Mouse (Mus musculus) liver, embryonic 13.5 days (tissue): Measurements from ENCODE around the gene Mpdu1. TPM values are rescaled to one million over a fixed set of nuclear protein-coding genes. Genes with fewer than 3 reads are reported as not detected.
"Not testable (repeated sequence)": the region's sequence is repeated elsewhere in the genome, so short reads cannot be mapped to it uniquely, and the experiment has no call there.

Experiments
- ATAC-seq: fragments of 200-750 bp; cut with Nextera tagmentation; 2 replicates; pipeline ENCODE4 v1.8.0; 2017; ENCODE audit warnings: low read depth, mild to moderate bottlenecking, moderate number of reproducible peaks, moderate library complexity
- DNase-seq: peaks from one replicate; pipeline ENCODE4 v3.0.0; 2022
- H3K27ac ChIP-seq: fragments of 300-500 bp; sonication (generic); 2 replicates; pipeline ENCODE4 v1.5.1; 2015; ENCODE audit warnings: moderate library complexity, mild to moderate bottlenecking, inconsistent platforms
- H3K27me3 ChIP-seq: fragments of 300-500 bp; sonication (generic); 2 replicates; pipeline ENCODE4 v1.6.1; 2015; ENCODE audit warnings: mild to moderate bottlenecking, inconsistent platforms
- H3K36me3 ChIP-seq: fragments of 300-500 bp; sonication (generic); 2 replicates; pipeline ENCODE4 v1.6.1; 2015; ENCODE audit warnings: mild to moderate bottlenecking, inconsistent platforms
- H3K4me1 ChIP-seq: fragments of 300-500 bp; sonication (generic); replicated peaks from 2 replicates; pipeline ENCODE4 v1.6.1; 2015; ENCODE audit warnings: inconsistent platforms
- H3K4me2 ChIP-seq: fragments of 300-500 bp; sonication (generic); 2 replicates; pipeline ENCODE4 v1.6.1; 2015; ENCODE audit warnings: inconsistent platforms, mild to moderate bottlenecking, moderate library complexity
- H3K4me3 ChIP-seq: fragments of 300-500 bp; sonication (generic); replicated peaks from 2 replicates; pipeline ENCODE4 v1.5.1; 2015; ENCODE audit warnings: mild to moderate bottlenecking, inconsistent platforms
- H3K9ac ChIP-seq: fragments of 300-500 bp; sonication (generic); 2 replicates; pipeline ENCODE4 v1.6.1; 2015; ENCODE audit warnings: mild to moderate bottlenecking, inconsistent platforms
- H3K9me3 ChIP-seq: fragments of 300-500 bp; sonication (generic); replicated peaks from 2 replicates; pipeline ENCODE4 v1.6.1; 2016; ENCODE audit warnings: inconsistent platforms
- WGBS: fragments of 180-500 bp; shearing (Covaris S2); methylation state at CpG from one replicate; pipeline ENCODE4 v1.1.7; 2015; ENCODE audit not compliant: insufficient replicate concordance; 5-methylcytosine and 5-hydroxymethylcytosine counted together
- polyA plus RNA-seq: library from polyadenylated mRNA; unstranded; fragments of >200 nt; fragmentation: Nextera tagmentation; extraction: Ambion mirVana; gene quantifications from 2 replicates; pipeline ENCODE4 v1.2.1, GENCODE M21; 2015

The Mpdu1 gene
- polyA plus RNA-seq, 1 experiment from 2014 or later: 39.2 TPM

- WGBS: 76% methylated on average over 2 of the region's 3 CpGs
- not testable (repeated sequence) for ATAC-seq, H3K36me3 ChIP-seq, DNase-seq, H3K9me3 ChIP-seq, H3K27ac ChIP-seq, H3K27me3 ChIP-seq, H3K9ac ChIP-seq, H3K4me3 ChIP-seq, H3K4me2 ChIP-seq
- peaks cover 32% of the 10 kb centered on the region for H3K4me1 ChIP-seq
Observed at GRCm38 (mm10) chr11:69703381-69703780, 40.9 kb upstream of the Mpdu1 start.

- not testable (repeated sequence) for H3K27ac ChIP-seq, H3K9ac ChIP-seq, H3K4me2 ChIP-seq, ATAC-seq, H3K9me3 ChIP-seq, H3K36me3 ChIP-seq, DNase-seq, H3K27me3 ChIP-seq, H3K4me3 ChIP-seq
- peaks cover 32% of the 10 kb centered on the region for H3K4me1 ChIP-seq
- 84% methylated on average over 10 of the region's 10 CpGs for WGBS
Observed at GRCm38 (mm10) chr11:69702886-69703285, 40.4 kb upstream of the Mpdu1 start.

- Histone ChIP-seq H3K4me2 (no peak overlapping the region), H3K27ac (peak overlapping the region; percentile 3; the same call in 1 of the 2 replicates), H3K36me3 (no peaks in the 10 kb centered on the region), H3K4me3 (no peak overlapping the region), H3K4me1 (peaks cover 34% of the 10 kb centered on the region), H3K9me3 (no peaks in the 10 kb centered on the region), H3K9ac (no peak overlapping the region), H3K27me3 (peaks cover 9% of the 10 kb centered on the region)
- DNase-seq: no peak
- 21% methylated on average over 1 of the region's 1 CpGs for WGBS
- no peak for ATAC-seq
Observed at GRCm38 (mm10) chr11:69699595-69699994, 37.2 kb upstream of the Mpdu1 start.

- DNase-seq (no peak), ATAC-seq (no peak)
- no peaks in the 10 kb centered on the region for H3K9me3 ChIP-seq
- no peak overlapping the region for H3K9ac ChIP-seq
- 59% methylated on average over 5 of the region's 5 CpGs for WGBS
- no peak overlapping the region for H3K27ac ChIP-seq
- H3K4me3 ChIP-seq: no peak overlapping the region
- no peak overlapping the region for H3K4me2 ChIP-seq
- peaks cover 30% of the 10 kb centered on the region for H3K4me1 ChIP-seq
- H3K27me3 ChIP-seq: peaks cover 9% of the 10 kb centered on the region
- no peaks in the 10 kb centered on the region for H3K36me3 ChIP-seq
Observed at GRCm38 (mm10) chr11:69698574-69698973, 36.1 kb upstream of the Mpdu1 start.

GRCm38 (mm10) chr11:69697396-69697795, 35.0 kb upstream of the Mpdu1 start:
- ATAC-seq: no peak
- no peak overlapping the region for H3K4me3 ChIP-seq
- H3K27ac ChIP-seq: no peak overlapping the region
- H3K4me1 ChIP-seq: peaks cover 42% of the 10 kb centered on the region
- WGBS: 70% methylated on average over 3 of the region's 3 CpGs
- peaks cover 13% of the 10 kb centered on the region for H3K27me3 ChIP-seq
- no peak for DNase-seq
- H3K9ac ChIP-seq: no peak overlapping the region
- H3K9me3 ChIP-seq: no peaks in the 10 kb centered on the region
- H3K36me3 ChIP-seq: no peaks in the 10 kb centered on the region
- H3K4me2 ChIP-seq: no peak overlapping the region

GRCm38 (mm10) chr11:69695361-69696181, 33.1 kb upstream of the Mpdu1 start, which contains the start of the genes Tnfsf12 and Tnfsfm13:
Tnfsf12 (minus strand) TSS chr11:69695849.
Tnfsfm13 (minus strand) TSS chr11:69696098.
- Histone ChIP-seq H3K4me3 (peak within 1 kb of the TSS; percentile 58), H3K4me1 (peaks cover 44% of the 10 kb centered on the region), H3K27ac (peak within 1 kb of the TSS; percentile 59), H3K27me3 (peaks cover 13% of the 10 kb centered on the region), H3K9me3 (no peaks in the 10 kb centered on the region), H3K36me3 (no peaks in the 10 kb centered on the region), H3K4me2 (peak within 1 kb of the TSS; percentile 71), H3K9ac (peak within 1 kb of the TSS; percentile 65)
- WGBS: 9% methylated on average over 41 of the region's 41 CpGs
- ATAC-seq: peak; percentile 59
- DNase-seq: no peak

- Histone ChIP-seq H3K4me1 (peaks cover 44% of the 10 kb centered on the region), H3K27me3 (peaks cover 13% of the 10 kb centered on the region), H3K9ac (peak overlapping the region; percentile 65), H3K27ac (peak overlapping the region; percentile 59; the same call in 1 of the 2 replicates), H3K4me2 (peak overlapping the region; percentile 71), H3K36me3 (no peaks in the 10 kb centered on the region), H3K4me3 (peak overlapping the region; percentile 58), H3K9me3 (no peaks in the 10 kb centered on the region)
- DNase-seq (no peak), ATAC-seq (no peak)
- 51% methylated on average over 6 of the region's 6 CpGs for WGBS
Observed at GRCm38 (mm10) chr11:69695046-69695360, 32.6 kb upstream of the Mpdu1 start.

- H3K27ac ChIP-seq: peak overlapping the region; percentile 13; the same call in 1 of the 2 replicates
- H3K27me3 ChIP-seq: peaks cover 13% of the 10 kb centered on the region
- no peaks in the 10 kb centered on the region for H3K36me3 ChIP-seq
- 51% methylated on average over 11 of the region's 11 CpGs for WGBS
- DNase-seq (no peak), ATAC-seq (no peak)
- H3K9ac ChIP-seq: no peak overlapping the region
- H3K4me3 ChIP-seq: no peak overlapping the region
- no peak overlapping the region for H3K4me2 ChIP-seq
- H3K4me1 ChIP-seq: peaks cover 40% of the 10 kb centered on the region
- H3K9me3 ChIP-seq: no peaks in the 10 kb centered on the region
Observed at GRCm38 (mm10) chr11:69693421-69693965, 31.1 kb upstream of the Mpdu1 start.

- H3K9ac ChIP-seq: no peak overlapping the region
- H3K27me3 ChIP-seq: peaks cover 13% of the 10 kb centered on the region
- peaks cover 40% of the 10 kb centered on the region for H3K4me1 ChIP-seq
- ATAC-seq (no peak), DNase-seq (no peak)
- no peak overlapping the region for H3K4me2 ChIP-seq
- H3K4me3 ChIP-seq: no peak overlapping the region
- H3K36me3 ChIP-seq: no peaks in the 10 kb centered on the region
- no peak overlapping the region for H3K27ac ChIP-seq
- 74% methylated on average over 6 of the region's 6 CpGs for WGBS
- no peaks in the 10 kb centered on the region for H3K9me3 ChIP-seq
Observed at GRCm38 (mm10) chr11:69692863-69693262, 30.4 kb upstream of the Mpdu1 start.

GRCm38 (mm10) chr11:69692196-69692811, 29.9 kb upstream of the Mpdu1 start:
- WGBS: 29% methylated on average over 9 of the region's 9 CpGs
- Histone ChIP-seq H3K4me1 (peaks cover 40% of the 10 kb centered on the region), H3K4me2 (no peak overlapping the region), H3K27me3 (peaks cover 13% of the 10 kb centered on the region), H3K9me3 (no peaks in the 10 kb centered on the region), H3K9ac (0 out of 2 replicates have a peak overlapping the region, but pooled peaks have one; percentile 18), H3K4me3 (no peak overlapping the region), H3K27ac (no peak overlapping the region), H3K36me3 (no peaks in the 10 kb centered on the region)
- DNase-seq (no peak), ATAC-seq (no peak)

GRCm38 (mm10) chr11:69689891-69690290, 27.4 kb upstream of the Mpdu1 start:
- H3K36me3 ChIP-seq: no peaks in the 10 kb centered on the region
- peaks cover 4% of the 10 kb centered on the region; the same call in 1 of the 2 replicates for H3K27me3 ChIP-seq
- no peaks in the 10 kb centered on the region for H3K9me3 ChIP-seq
- ATAC-seq: no peak
- H3K9ac ChIP-seq: no peak overlapping the region
- H3K4me3 ChIP-seq: no peak overlapping the region
- WGBS: 97% methylated on average over 1 of the region's 1 CpGs
- no peak for DNase-seq
- H3K27ac ChIP-seq: no peak overlapping the region
- H3K4me2 ChIP-seq: no peak overlapping the region
- peaks cover 41% of the 10 kb centered on the region for H3K4me1 ChIP-seq
